Mouse (Mus musculus) hindbrain, embryonic 14.5 days (tissue): ENCODE data around the gene Sapcd2. TPM values are rescaled to one million over a fixed set of nuclear protein-coding genes. Genes with fewer than 3 reads are reported as not detected.

Source experiments
- ATAC-seq: fragments of 200-750 bp; cut with Nextera tagmentation; 2 replicates; pipeline ENCODE4 v1.8.0; 2017; ENCODE audit warnings: moderate number of reproducible peaks, mild to moderate bottlenecking, moderate TSS enrichment, moderate library complexity; ENCODE audit not compliant: low FRiP score
- DNase-seq: peaks from one replicate; pipeline ENCODE4 v3.0.0-alpha.2; 2015; ENCODE audit warnings: low spot score
- H3K27ac ChIP-seq: fragments of 300-500 bp; sonication (generic); 2 replicates; pipeline ENCODE4 v1.5.1; 2014; ENCODE audit warnings: mild to moderate bottlenecking, moderate library complexity
- H3K27me3 ChIP-seq: fragments of 300-500 bp; sonication (generic); 2 replicates; pipeline ENCODE4 v1.6.1; 2014; ENCODE audit warnings: mild to moderate bottlenecking, low read length, mixed read lengths; ENCODE audit not compliant: control insufficient read depth, insufficient read depth
- H3K36me3 ChIP-seq: fragments of 300-500 bp; sonication (generic); replicated peaks from 2 replicates; pipeline ENCODE4 v1.6.1; 2014; ENCODE audit not compliant: control insufficient read depth, insufficient read depth
- H3K4me1 ChIP-seq: fragments of 300-500 bp; sonication (generic); replicated peaks from 2 replicates; pipeline ENCODE4 v1.6.1; 2014; ENCODE audit warnings: antibody characterized with exemption, low read length, mixed read lengths; ENCODE audit not compliant: control insufficient read depth, insufficient read depth
- H3K4me2 ChIP-seq: fragments of 300-500 bp; sonication (generic); replicated peaks from 2 replicates; pipeline ENCODE4 v1.6.1; 2014; ENCODE audit warnings: mild to moderate bottlenecking, moderate library complexity
- H3K4me3 ChIP-seq: fragments of 300-500 bp; sonication (generic); replicated peaks from 2 replicates; pipeline ENCODE4 v1.5.1; 2014; ENCODE audit warnings: mild to moderate bottlenecking, low read length
- H3K9ac ChIP-seq: fragments of 300-500 bp; sonication (generic); 2 replicates; pipeline ENCODE4 v1.6.1; 2014
- H3K9me3 ChIP-seq: fragments of 300-500 bp; sonication (generic); 2 replicates; pipeline ENCODE4 v1.6.1; 2016; ENCODE audit warnings: low read length; ENCODE audit not compliant: control insufficient read depth
- WGBS: fragments of 180-500 bp; shearing (Covaris S2); extraction: QIAGEN DNeasy Blood & Tissue Kit; methylation state at CpG from one replicate; pipeline ENCODE4 v1.1.7; 2014; 5-methylcytosine and 5-hydroxymethylcytosine counted together
- polyA plus RNA-seq: library from polyadenylated mRNA; unstranded; fragments of >200 nt; fragmentation: Nextera tagmentation; extraction: Ambion mirVana; gene quantifications from 2 replicates; pipeline ENCODE4 v1.2.1, GENCODE M21; 2014

Gene Sapcd2
- polyA plus RNA-seq, 1 experiment from 2014 or later = 10.0 TPM

DNA sequence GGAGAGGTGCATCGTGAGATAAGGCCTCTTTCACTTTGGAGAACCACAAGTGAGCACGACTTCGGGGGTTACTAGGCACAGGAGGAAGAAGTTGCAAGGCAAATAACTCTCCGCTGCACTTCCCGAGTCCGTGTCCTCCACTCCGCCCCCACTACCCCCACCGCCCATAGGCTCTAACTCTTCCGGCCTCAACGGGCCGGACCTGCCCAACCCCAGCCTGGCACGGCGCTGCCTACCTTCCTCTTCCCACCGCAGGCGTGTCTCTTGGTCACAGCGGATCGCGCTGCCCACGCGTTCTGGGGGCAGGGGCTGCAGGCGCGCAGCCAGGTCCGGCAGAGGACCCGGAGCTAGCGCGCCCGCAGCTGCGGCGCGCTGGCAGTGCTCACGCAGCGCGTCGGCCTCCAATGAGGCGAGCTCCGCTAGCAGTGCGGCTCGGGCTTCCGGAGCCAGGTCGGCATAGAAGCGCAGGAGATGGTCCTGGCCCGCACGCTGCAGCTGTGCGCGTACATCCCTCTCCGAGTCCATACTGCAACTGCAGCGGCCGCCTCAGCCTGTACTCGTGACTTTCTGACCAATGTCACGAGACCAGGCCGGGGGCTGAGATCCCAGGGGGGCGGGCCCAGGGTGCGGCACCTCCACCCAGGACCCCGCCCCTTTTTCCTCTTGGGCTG, 6.9 kb upstream of the Sapcd2 start, which contains the start of gene Uap1l1:
Uap1l1 (minus strand) TSS at position 592 of the 671 bp plus-strand sequence.
- under 1% methylated on average over 54 of the region's 54 CpGs for WGBS
- 0 out of 2 replicates have a peak, but pooled peaks cover 11% of the 10 kb centered on the region for H3K4me1 ChIP-seq
- H3K36me3 ChIP-seq = no peaks in the 10 kb centered on the region
- no peaks in the 10 kb centered on the region for H3K9me3 ChIP-seq
- peak within 1 kb of the TSS; percentile 72 for H3K9ac ChIP-seq
- ATAC-seq (peak; percentile 69), DNase-seq (peak; percentile 51)
- H3K4me3 ChIP-seq = peak within 1 kb of the TSS; percentile 55
- peaks cover 33% of the 10 kb centered on the region for H3K27me3 ChIP-seq
- no peak within 1 kb of the TSS for H3K27ac ChIP-seq
- H3K4me2 ChIP-seq = peak within 1 kb of the TSS; percentile 99

DNA sequence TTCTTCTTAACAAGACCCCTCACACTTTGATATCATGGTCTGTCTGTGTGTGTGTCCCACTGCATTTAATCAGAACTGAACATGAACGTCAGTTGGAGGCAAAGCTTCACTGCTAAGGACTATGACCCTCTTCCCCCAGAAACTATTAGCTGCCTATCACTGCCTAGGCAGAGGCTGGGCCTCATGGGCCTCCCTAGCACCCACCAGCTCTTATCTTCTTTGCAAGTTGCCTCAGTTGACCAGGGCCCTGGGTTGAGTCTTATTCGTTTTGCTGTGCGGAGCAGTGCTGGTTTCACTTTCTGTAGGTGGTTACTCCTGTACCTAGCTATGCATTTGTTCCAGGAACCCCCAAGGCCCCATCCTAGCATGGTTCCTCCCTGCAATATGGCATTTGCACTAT, 2.1 kb upstream of the Sapcd2 start:
- Histone ChIP-seq H3K27me3 (peaks cover 17% of the 10 kb centered on the region), H3K9ac (no peak overlapping the region), H3K4me2 (no peak overlapping the region), H3K36me3 (no peaks in the 10 kb centered on the region), H3K27ac (no peak overlapping the region), H3K4me1 (peaks cover 25% of the 10 kb centered on the region), H3K4me3 (no peak overlapping the region), H3K9me3 (no peaks in the 10 kb centered on the region)
- DNase-seq (no peak), ATAC-seq (no peak)
- 87% methylated on average over 3 of the region's 3 CpGs for WGBS

DNA sequence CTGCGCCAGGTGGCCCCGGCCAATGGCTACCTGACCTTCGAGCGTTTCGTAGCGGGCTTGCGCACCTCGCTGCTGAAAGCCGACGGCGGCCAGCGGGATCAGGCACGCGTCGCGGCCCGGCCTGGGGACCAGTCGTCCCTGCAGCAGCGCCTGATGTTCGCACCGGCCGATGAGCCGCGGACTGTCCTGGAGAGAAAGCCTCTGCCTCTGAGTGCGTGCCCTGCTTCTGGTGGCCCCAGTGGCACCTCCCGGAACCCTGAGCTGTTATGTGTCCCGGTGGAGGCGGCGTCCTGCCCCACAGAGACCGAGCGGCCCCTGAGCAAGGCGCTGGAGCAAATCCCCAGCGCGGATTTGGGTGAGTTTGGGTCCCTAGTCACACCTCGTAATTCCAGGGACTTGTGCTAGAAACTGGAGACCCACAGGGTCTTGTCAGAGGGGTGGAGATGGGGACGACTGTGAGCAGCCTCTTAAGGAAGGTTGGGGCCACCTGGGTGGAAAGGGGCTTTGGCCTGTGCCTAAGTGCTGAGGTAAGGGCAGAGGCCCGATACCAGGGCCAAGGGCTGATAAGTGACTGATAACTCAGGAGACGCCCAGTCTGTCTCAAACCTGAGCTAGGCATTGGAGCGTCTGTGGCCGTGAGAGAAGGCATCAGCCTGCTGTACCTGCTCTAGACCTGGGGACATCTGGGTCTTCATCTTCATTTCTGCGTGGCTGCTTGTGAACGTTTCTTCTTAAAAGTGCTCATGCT, 697 bp downstream of the Sapcd2 start:
- peaks cover 19% of the 10 kb centered on the region for H3K4me1 ChIP-seq
- ATAC-seq = no peak; the same call in 1 of the 2 replicates
- H3K9ac ChIP-seq = peak overlapping the region; percentile 70
- DNase-seq = no peak
- no peaks in the 10 kb centered on the region; the same call in 1 of the 2 replicates for H3K27me3 ChIP-seq
- no peak overlapping the region for H3K27ac ChIP-seq
- H3K4me2 ChIP-seq = peak overlapping the region; percentile 99
- H3K36me3 ChIP-seq = no peaks in the 10 kb centered on the region
- H3K9me3 ChIP-seq = no peaks in the 10 kb centered on the region
- WGBS = 3% methylated on average over 42 of the region's 42 CpGs
- peak overlapping the region; percentile 70 for H3K4me3 ChIP-seq

DNA sequence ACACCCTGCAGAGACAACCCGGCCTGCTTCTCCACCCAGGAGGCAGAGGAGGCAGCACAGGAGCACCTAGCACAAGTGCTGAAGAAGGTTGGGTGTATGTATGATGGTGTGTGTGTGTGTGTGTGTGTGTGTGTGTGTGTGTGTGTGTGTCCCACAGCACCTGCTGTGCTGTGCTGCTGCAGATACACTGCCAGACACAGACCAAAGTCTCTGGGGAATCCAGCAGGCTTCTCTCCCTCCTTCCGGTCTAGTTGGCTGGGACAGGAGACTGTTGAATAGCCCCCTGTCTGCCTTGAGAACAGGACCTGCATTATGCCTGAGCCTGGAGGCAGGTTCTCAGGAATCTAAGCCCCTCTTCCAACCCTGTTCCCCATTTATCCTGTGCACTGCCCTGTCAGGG, 1.3 kb downstream of the Sapcd2 start:
- H3K27ac ChIP-seq = no peak overlapping the region
- DNase-seq = no peak
- peak overlapping the region; percentile 70 for H3K4me3 ChIP-seq
- H3K9ac ChIP-seq = no peak overlapping the region; the same call in 1 of the 2 replicates
- H3K4me2 ChIP-seq = peak overlapping the region; percentile 99
- peaks cover 19% of the 10 kb centered on the region for H3K4me1 ChIP-seq
- ATAC-seq = no peak
- no peaks in the 10 kb centered on the region for H3K9me3 ChIP-seq
- WGBS = 27% methylated on average over 2 of the region's 2 CpGs
- no peaks in the 10 kb centered on the region for H3K36me3 ChIP-seq
- H3K27me3 ChIP-seq = no peaks in the 10 kb centered on the region; the same call in 1 of the 2 replicates

DNA sequence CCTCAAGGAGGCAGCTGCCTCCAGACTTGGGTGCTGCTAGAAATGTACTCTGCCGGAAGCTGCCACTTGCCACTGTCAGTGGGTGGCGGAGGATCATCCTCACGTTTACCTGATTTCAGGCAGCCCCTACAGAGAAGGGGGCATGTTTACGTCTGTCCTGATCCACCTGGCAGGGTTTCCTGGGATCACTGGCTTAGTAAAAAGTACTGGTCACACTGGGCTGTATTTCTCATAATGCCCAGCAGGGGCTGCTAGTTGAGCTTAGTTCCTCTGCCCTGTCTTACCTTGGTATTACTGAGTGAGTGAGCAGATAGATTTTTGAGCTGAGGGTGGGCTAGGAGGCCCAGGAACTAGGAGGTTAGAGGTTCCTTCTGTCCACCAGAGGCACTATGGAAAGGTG, 4.5 kb downstream of the Sapcd2 start:
- no peaks in the 10 kb centered on the region; the same call in 1 of the 2 replicates for H3K27me3 ChIP-seq
- 62% methylated on average over 4 of the region's 4 CpGs for WGBS
- peaks cover 17% of the 10 kb centered on the region for H3K4me1 ChIP-seq
- ATAC-seq (0 out of 2 replicates have a peak, but pooled peaks have one; percentile 21), DNase-seq (peak; percentile 79)
- no peaks in the 10 kb centered on the region for H3K9me3 ChIP-seq
- no peak overlapping the region for H3K27ac ChIP-seq
- H3K4me2 ChIP-seq = no peak overlapping the region
- H3K4me3 ChIP-seq = no peak overlapping the region
- no peak overlapping the region for H3K9ac ChIP-seq
- H3K36me3 ChIP-seq = no peaks in the 10 kb centered on the region

DNA sequence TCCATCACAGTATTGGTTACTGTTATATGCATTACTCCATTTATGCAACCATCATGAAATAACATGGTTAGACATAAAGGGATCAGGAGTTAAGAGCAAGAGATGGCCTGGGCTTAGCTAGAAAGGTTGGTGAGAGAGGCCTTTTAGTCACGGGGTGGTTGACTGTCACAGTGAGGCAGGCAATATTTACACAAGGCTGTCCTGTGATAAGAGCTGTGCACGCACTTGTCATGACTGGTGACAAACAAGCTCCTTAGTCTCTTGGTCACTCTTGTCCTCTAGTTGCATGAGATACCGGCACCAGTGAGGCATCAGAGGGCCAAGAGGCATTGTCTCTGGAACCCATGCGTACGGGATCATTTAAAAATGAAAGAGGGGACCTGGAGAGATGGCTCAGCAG, 12.4 kb downstream of the Sapcd2 start:
- ATAC-seq = no peak
- H3K9me3 ChIP-seq = no peaks in the 10 kb centered on the region
- no peaks in the 10 kb centered on the region for H3K4me1 ChIP-seq
- 74% methylated on average over 5 of the region's 5 CpGs for WGBS
- no peak overlapping the region for H3K9ac ChIP-seq
- no peaks in the 10 kb centered on the region for H3K27me3 ChIP-seq
- no peak for DNase-seq
- no peak overlapping the region for H3K4me3 ChIP-seq
- no peaks in the 10 kb centered on the region for H3K36me3 ChIP-seq
- H3K4me2 ChIP-seq = no peak overlapping the region
- H3K27ac ChIP-seq = no peak overlapping the region

DNA sequence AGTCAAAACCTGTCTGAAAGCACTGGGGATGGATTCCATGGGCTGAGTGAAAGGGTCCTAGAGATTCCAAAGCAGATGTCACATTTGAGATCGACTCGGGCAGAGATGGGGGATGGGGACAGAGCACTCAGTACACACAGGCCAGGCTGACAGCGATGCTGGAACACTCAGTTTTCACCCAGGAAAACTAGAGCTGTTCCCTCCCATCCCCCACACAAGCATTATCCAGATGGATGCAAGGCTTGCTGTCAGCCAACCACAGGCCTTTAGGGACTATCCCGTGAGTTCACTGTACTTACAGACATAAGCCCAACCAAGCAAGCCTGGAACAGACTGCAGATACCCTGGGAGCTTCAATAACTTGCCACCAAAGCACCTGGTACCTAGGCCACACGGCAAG, 19.1 kb downstream of the Sapcd2 start:
- H3K4me2 ChIP-seq = no peak overlapping the region
- WGBS = 68% methylated on average over 5 of the region's 5 CpGs
- no peak for DNase-seq
- H3K4me3 ChIP-seq = no peak overlapping the region
- no peak overlapping the region for H3K9ac ChIP-seq
- no peaks in the 10 kb centered on the region for H3K36me3 ChIP-seq
- H3K4me1 ChIP-seq = peaks cover 18% of the 10 kb centered on the region
- ATAC-seq = no peak
- peaks cover 23% of the 10 kb centered on the region for H3K27me3 ChIP-seq
- H3K9me3 ChIP-seq = no peaks in the 10 kb centered on the region
- no peak overlapping the region for H3K27ac ChIP-seq

DNA sequence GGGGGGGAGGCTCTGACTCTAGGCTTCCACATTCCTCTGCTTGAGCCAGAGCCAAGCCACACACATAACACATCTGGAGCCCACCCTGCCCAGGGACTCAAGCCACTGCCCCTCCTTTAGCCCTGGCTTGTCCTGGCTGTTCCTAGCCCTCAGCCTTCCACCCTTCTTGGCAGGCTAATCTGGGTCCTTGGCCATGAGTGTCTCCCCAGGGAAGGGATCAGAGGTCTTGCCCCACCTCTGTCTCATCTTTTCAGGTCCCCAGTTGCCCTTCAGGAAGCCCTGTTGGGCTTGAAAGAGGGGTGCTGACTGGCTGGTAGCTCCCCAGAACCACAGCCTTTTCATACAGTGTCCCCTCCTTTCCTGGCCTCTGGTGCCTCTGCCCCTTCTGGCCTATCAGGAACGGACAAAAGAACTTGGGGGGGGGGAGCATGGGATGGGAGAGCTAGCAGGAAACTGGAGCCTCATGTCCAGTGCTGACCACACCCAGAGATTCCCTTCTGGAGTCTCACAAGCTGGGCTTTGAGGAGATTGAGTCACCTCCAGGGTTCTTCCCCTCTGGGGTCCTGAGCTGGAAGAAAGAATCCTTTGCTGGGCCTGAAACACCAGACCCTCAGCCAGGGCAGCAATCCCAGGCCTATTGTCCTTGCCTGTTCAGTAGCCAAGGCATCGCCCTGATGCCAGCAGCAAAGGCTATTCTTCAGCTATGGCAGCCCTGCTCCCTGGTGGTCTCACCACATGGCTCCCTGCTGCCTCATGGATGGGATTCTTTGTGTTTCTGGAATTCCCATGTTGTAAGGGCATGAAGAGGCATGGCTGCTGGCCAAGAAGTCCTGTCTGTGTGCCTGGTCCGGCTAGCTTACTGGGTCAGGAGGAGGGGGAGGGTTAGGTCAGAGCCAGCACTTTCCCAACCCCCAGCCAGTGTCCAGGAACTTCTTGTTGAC, 22.4 kb downstream of the Sapcd2 start:
- WGBS = 23% methylated on average over 3 of the region's 3 CpGs
- no peak overlapping the region for H3K27ac ChIP-seq

More for the DNA sequence above, 22.4 kb downstream of the Sapcd2 start:
- peak; percentile 60 for DNase-seq
- peak; percentile 70 for ATAC-seq
- Histone ChIP-seq H3K36me3 (no peaks in the 10 kb centered on the region), H3K4me1 (peaks cover 18% of the 10 kb centered on the region), H3K4me3 (no peak overlapping the region), H3K9me3 (no peaks in the 10 kb centered on the region), H3K9ac (no peak overlapping the region), H3K4me2 (no peak overlapping the region), H3K27me3 (peaks cover 55% of the 10 kb centered on the region)
